Mouse (Mus musculus) MEL (cell line): ENCODE results near the gene Megf6. TPM values are rescaled to one million over a fixed set of nuclear protein-coding genes. Genes with fewer than 3 reads are reported as not detected.

ENCODE experiments used
- DNase-seq: peaks from one replicate; pipeline ENCODE4 v3.0.0; 2011; ENCODE audit warnings: low read depth, low spot score
- H3K27ac ChIP-seq: 2 replicates; pipeline ENCODE4 v1.5.1; 2012; ENCODE audit warnings: low read depth, mild to moderate bottlenecking, control low read depth, low read length, moderate library complexity; ENCODE audit not compliant: control insufficient read depth
- H3K27me3 ChIP-seq, 2 experiments: fragments of 150-350 bp in 1 of 2; sonication (generic) in 1 of 2; 2 replicates each; pipeline ENCODE4 v1.6.1; 2012; ENCODE audit warnings: low read length in 2 of 2, mild to moderate bottlenecking in 2 of 2, improper control_type of control experiment in 1 of 2, moderate library complexity in 1 of 2; ENCODE audit not compliant: insufficient read depth in 2 of 2, control insufficient read depth in 1 of 2
- H3K36me3 ChIP-seq, 2 experiments: 2 replicates each; pipeline ENCODE4 v1.6.1; 2012 to 2014; ENCODE audit warnings: low read length in 2 of 2, improper control_type of control experiment in 1 of 2, inconsistent platforms in 1 of 2, mild to moderate bottlenecking in 1 of 2; ENCODE audit not compliant: insufficient read depth in 2 of 2, control insufficient read depth in 1 of 2
- H3K4me1 ChIP-seq, 2 experiments: fragments of 150-350 bp in 1 of 2; sonication (generic) in 1 of 2; 2 replicates each; pipeline ENCODE4 v1.6.1; 2012; ENCODE audit warnings: low read length in 2 of 2, improper control_type of control experiment in 1 of 2, mild to moderate bottlenecking in 1 of 2; ENCODE audit not compliant: insufficient read depth in 2 of 2, control insufficient read depth in 1 of 2
- H3K4me3 ChIP-seq, 2 experiments: fragments of 150-350 bp in 1 of 2; sonication (generic) in 1 of 2; 2 replicates each; pipeline ENCODE4 v1.5.1; 2012; ENCODE audit warnings: low read depth in 2 of 2, low read length in 2 of 2, mild to moderate bottlenecking in 2 of 2, moderate library complexity in 2 of 2, control low read depth in 1 of 2, improper control_type of control experiment in 1 of 2; ENCODE audit not compliant: control insufficient read depth in 1 of 2, insufficient read depth in 1 of 2
- H3K79me2 ChIP-seq: 2 replicates; pipeline ENCODE4 v1.6.1; 2012; ENCODE audit warnings: mild to moderate bottlenecking, low read length, moderate library complexity; ENCODE audit not compliant: control insufficient read depth, poor library complexity, insufficient read depth
- H3K9ac ChIP-seq: 2 replicates; pipeline ENCODE4 v1.6.1; 2012; ENCODE audit warnings: low read depth, mild to moderate bottlenecking, control low read depth, low read length, moderate library complexity; ENCODE audit not compliant: control insufficient read depth, poor library complexity, severe bottlenecking
- H3K9me3 ChIP-seq: fragments of 150-350 bp; sonication (generic); replicated peaks from 2 replicates; pipeline ENCODE4 v1.6.1; 2012; ENCODE audit warnings: mild to moderate bottlenecking, low read length, improper control_type of control experiment, moderate library complexity; ENCODE audit not compliant: insufficient read depth
- CHD1 ChIP-seq: IDR thresholded peaks from 2 replicates; pipeline ENCODE4 v1.6.1; 2012; ENCODE audit warnings: low read depth, mild to moderate bottlenecking, inconsistent platforms, low read length, improper control_type of control experiment
- E2F4 ChIP-seq: IDR thresholded peaks from 2 replicates; pipeline ENCODE4 v1.6.1; 2011; ENCODE audit warnings: low read depth, low read length, improper control_type of control experiment, borderline replicate concordance
- ELF1 ChIP-seq: IDR thresholded peaks from 2 replicates; pipeline ENCODE4 v1.6.1; 2014; ENCODE audit warnings: low read depth, mild to moderate bottlenecking, inconsistent platforms, low read length, improper control_type of control experiment, moderate library complexity
- GATA1 ChIP-seq: IDR thresholded peaks from 2 replicates; pipeline ENCODE4 v1.6.1; 2011; ENCODE audit warnings: low read depth, low read length, improper control_type of control experiment
- HCFC1 ChIP-seq: IDR thresholded peaks from 2 replicates; pipeline ENCODE4 v1.6.1; 2012; ENCODE audit warnings: low read depth, mild to moderate bottlenecking, inconsistent platforms, low read length, improper control_type of control experiment, moderate library complexity
- MAFK ChIP-seq: IDR thresholded peaks from 2 replicates; pipeline ENCODE4 v1.6.1; 2011; ENCODE audit warnings: low read depth, mild to moderate bottlenecking, low read length, improper control_type of control experiment, borderline replicate concordance
- MAX ChIP-seq: IDR thresholded peaks from 2 replicates; pipeline ENCODE4 v1.6.1; 2011; ENCODE audit warnings: low read length, improper control_type of control experiment
- MAZ ChIP-seq: IDR thresholded peaks from 2 replicates; pipeline ENCODE4 v1.6.1; 2012; ENCODE audit warnings: low read depth, mild to moderate bottlenecking, inconsistent platforms, low read length, improper control_type of control experiment
- MEF2A ChIP-seq: IDR thresholded peaks from 2 replicates; pipeline ENCODE4 v1.6.1; 2014; ENCODE audit warnings: low read depth, mild to moderate bottlenecking, inconsistent platforms, low read length, improper control_type of control experiment; ENCODE audit not compliant: poor library complexity, insufficient replicate concordance, severe bottlenecking; ENCODE audit errors: extremely low read depth
- MXI1 ChIP-seq: IDR thresholded peaks from 2 replicates; pipeline ENCODE4 v1.6.1; 2011; ENCODE audit warnings: mild to moderate bottlenecking, low read depth, low read length, improper control_type of control experiment
- MYB ChIP-seq: IDR thresholded peaks from 2 replicates; pipeline ENCODE4 v1.6.1; 2011; ENCODE audit warnings: mild to moderate bottlenecking, low read depth, low read length, improper control_type of control experiment
- MYC ChIP-seq: IDR thresholded peaks from 2 replicates; pipeline ENCODE4 v1.6.1; 2011; ENCODE audit warnings: low read depth, mild to moderate bottlenecking, low read length, improper control_type of control experiment, moderate library complexity
- NELFE ChIP-seq: IDR thresholded peaks from 2 replicates; pipeline ENCODE4 v1.6.1; 2011; ENCODE audit warnings: low read depth, low read length, improper control_type of control experiment
- NRF1 ChIP-seq: IDR thresholded peaks from 2 replicates; pipeline ENCODE4 v1.6.1; 2014; ENCODE audit warnings: low read depth, mild to moderate bottlenecking, inconsistent platforms, low read length, improper control_type of control experiment, moderate library complexity; ENCODE audit not compliant: poor library complexity, insufficient read depth, severe bottlenecking
- POLR2A ChIP-seq, 2 experiments: IDR thresholded peaks; 2 replicates each; pipeline ENCODE4 v1.6.1; 2011 to 2012; ENCODE audit warnings: low read length in 2 of 2, mild to moderate bottlenecking in 2 of 2, control low read depth in 1 of 2, improper control_type of control experiment in 1 of 2, low read depth in 1 of 2, moderate library complexity in 1 of 2; ENCODE audit not compliant: control insufficient read depth in 1 of 2, insufficient read depth in 1 of 2, poor library complexity in 1 of 2
- RAD21 ChIP-seq: IDR thresholded peaks from 2 replicates; pipeline ENCODE4 v1.6.1; 2011; ENCODE audit warnings: mild to moderate bottlenecking, low read depth, low read length, improper control_type of control experiment
- RCOR1 ChIP-seq: IDR thresholded peaks from 2 replicates; pipeline ENCODE4 v1.6.1; 2012; ENCODE audit warnings: low read depth, mild to moderate bottlenecking, inconsistent platforms, low read length, improper control_type of control experiment
- SIN3A ChIP-seq: IDR thresholded peaks from 2 replicates; pipeline ENCODE4 v1.6.1; 2012; ENCODE audit warnings: low read length, improper control_type of control experiment, inconsistent platforms
- SMC3 ChIP-seq: IDR thresholded peaks from 2 replicates; pipeline ENCODE4 v1.6.1; 2011; ENCODE audit warnings: low read depth, low read length, improper control_type of control experiment
- TBP ChIP-seq: IDR thresholded peaks from 2 replicates; pipeline ENCODE4 v1.8.0; 2011; ENCODE audit warnings: low read depth, low read length, improper control_type of control experiment
- UBTF ChIP-seq: IDR thresholded peaks from 2 replicates; pipeline ENCODE4 v1.6.1; 2012; ENCODE audit warnings: low read depth, mild to moderate bottlenecking, inconsistent platforms, low read length, improper control_type of control experiment, moderate library complexity, borderline replicate concordance; ENCODE audit not compliant: insufficient read depth
- USF1 ChIP-seq: IDR thresholded peaks from 2 replicates; pipeline ENCODE4 v1.6.1; 2014; ENCODE audit warnings: low read depth, mild to moderate bottlenecking, inconsistent platforms, low read length, improper control_type of control experiment, moderate library complexity
- USF2 ChIP-seq, 2 experiments: IDR thresholded peaks; 2 replicates each; pipeline ENCODE4 v1.6.1; 2011 to 2012; ENCODE audit warnings: improper control_type of control experiment in 2 of 2, low read length in 2 of 2, borderline replicate concordance in 1 of 2, inconsistent platforms in 1 of 2, low read depth in 1 of 2, mild to moderate bottlenecking in 1 of 2; ENCODE audit not compliant: insufficient read depth in 1 of 2
- ZC3H11A ChIP-seq: IDR thresholded peaks from 2 replicates; pipeline ENCODE4 v1.6.1; 2012; ENCODE audit warnings: low read depth, mild to moderate bottlenecking, inconsistent platforms, low read length, improper control_type of control experiment
- polyA plus RNA-seq, 2 experiments: library from polyadenylated mRNA; stranded (reverse) in 1 of 2; unstranded in 1 of 2; fragments of >175 nt in 1 of 2; fragments of >200 nt in 1 of 2; gene quantifications; 2 replicates each; pipeline versions ENCODE4 v1.2.1 to v1.2.4; 2012; ENCODE audit warnings: low replicate concordance in 2 of 2, low read depth in 1 of 2; ENCODE audit not compliant: insufficient read length in 2 of 2, insufficient read depth in 1 of 2, missing spikeins in 1 of 2
- total RNA-seq: library from RNA; depleted of rRNA; stranded (reverse); fragments of 300-350 nt; gene quantifications from 2 replicates; pipeline ENCODE4 v1.2.3, GENCODE M21; 2012

Megf6 gene
- total and polyA plus RNA-seq, 3 experiments, result 0.07 to 0.12 TPM; not detected in 1

- DNase-seq, result no peak
- Histone ChIP-seq H3K79me2 (no peaks in the 10 kb centered on the region), H3K27ac (no peak overlapping the region), H3K36me3 (no peaks in the 10 kb centered on the region), H3K4me3 (no peak overlapping the region), H3K9me3 (no peaks in the 10 kb centered on the region), H3K27me3 (no peaks in the 10 kb centered on the region), H3K4me1 (no peaks in the 10 kb centered on the region), H3K9ac (no peak overlapping the region)
- no peak for TF ChIP-seq RCOR1
- TF ChIP-seq GATA1, result no peak
- TF ChIP-seq MAFK, result no peak
- no peak for TF ChIP-seq E2F4
- no peak for TF ChIP-seq NRF1
- TF ChIP-seq ZC3H11A, result no peak
- no peak for TF ChIP-seq RAD21
- no peak for TF ChIP-seq NELFE
- TF ChIP-seq CHD1, result no peak
- TF ChIP-seq MAX, result no peak
- TF ChIP-seq MAZ, result no peak
- TF ChIP-seq TBP, result no peak
- TF ChIP-seq USF1, result no peak
- no peak for TF ChIP-seq POLR2A (IDR thresholded peaks at IDR 0.05; ENCODE audit: control insufficient read depth in 1 of 2, insufficient read depth in 1 of 2, low read depth in 1 of 2, low read length in 2 of 2, poor library complexity in 1 of 2)
- TF ChIP-seq MYB, result no peak
Measured at GRCm38 (mm10) chr4:154186002-154186537, 15.5 kb downstream of the Megf6 start.

- H3K9me3 ChIP-seq, result no peaks in the 10 kb centered on the region
- no peak for TF ChIP-seq HCFC1
- TF ChIP-seq NRF1, result no peak
- no peak for TF ChIP-seq MEF2A
- no peak for TF ChIP-seq MYC
- no peak for TF ChIP-seq MAX
- no peak for TF ChIP-seq SMC3
- no peak for TF ChIP-seq UBTF
- no peak for TF ChIP-seq USF2 (IDR thresholded peaks at IDR 0.05; ENCODE audit: borderline replicate concordance in 1 of 2, insufficient read depth in 1 of 2, low read depth in 1 of 2, low read length in 2 of 2)
- TF ChIP-seq USF1, result no peak
- no peak for TF ChIP-seq NELFE
- no peak for TF ChIP-seq GATA1
- no peak for TF ChIP-seq ELF1
- no peak for TF ChIP-seq POLR2A (IDR thresholded peaks at IDR 0.05; ENCODE audit: control insufficient read depth in 1 of 2, insufficient read depth in 1 of 2, low read depth in 1 of 2, low read length in 2 of 2, poor library complexity in 1 of 2)
- TF ChIP-seq MXI1, result no peak
- no peak for TF ChIP-seq SIN3A
Measured at GRCm38 (mm10) chr4:154188948-154189347, 18.4 kb downstream of the Megf6 start.

More at GRCm38 (mm10) chr4:154188948-154189347, 18.4 kb downstream of the Megf6 start:
- no peak overlapping the region for H3K9ac ChIP-seq
- H3K27ac ChIP-seq, result no peak overlapping the region
- no peak overlapping the region for H3K4me3 ChIP-seq
- no peaks in the 10 kb centered on the region for H3K4me1 ChIP-seq
- no peaks in the 10 kb centered on the region for H3K36me3 ChIP-seq
- no peaks in the 10 kb centered on the region for H3K79me2 ChIP-seq
- no peaks in the 10 kb centered on the region for H3K27me3 ChIP-seq
- DNase-seq, result no peak
